Mouse (Mus musculus): ENCODE results near the gene Gm10775. TPM values are rescaled to one million over a fixed set of nuclear protein-coding genes. Genes with fewer than 3 reads are reported as not detected.

Gm10775 gene
- 0.79 TPM for polyA plus RNA-seq (2015; fragmentation: Illumina TruSeq; extraction: RNeasy Lipid Tissue Mini Kit (QIAGEN cat#74804); ENCODE audit: low read depth, low replicate concordance)

GRCm38 (mm10) chr13:65259239-65259638 lies at the start of gene Gm10775:
Gene Gm10775, plus strand, starts transcription at chr13:65259539.

GRCm38 (mm10) chr13:65278383-65279341 lies 19.3 kb downstream of the Gm10775 start, which contains the start of gene Zfp369:
Gene Zfp369, plus strand, starts transcription at chr13:65278814.

Other genes starting within 250 kb of the Gm10775 start
- gene Spata31d1c, start 226.5 kb upstream of the Gm10775 start, polyA plus RNA-seq (2015; fragmentation: Illumina TruSeq; extraction: RNeasy Lipid Tissue Mini Kit (QIAGEN cat#74804); ENCODE audit: low read depth, low replicate concordance) = not detected
- not detected for gene Prss47, start 206.8 kb upstream of the Gm10775 start, polyA plus RNA-seq (2015; fragmentation: Illumina TruSeq; extraction: RNeasy Lipid Tissue Mini Kit (QIAGEN cat#74804); ENCODE audit: low read depth, low replicate concordance)
- gene Mfsd14b, start 146.6 kb upstream of the Gm10775 start, polyA plus RNA-seq (2015; fragmentation: Illumina TruSeq; extraction: RNeasy Lipid Tissue Mini Kit (QIAGEN cat#74804); ENCODE audit: low read depth, low replicate concordance) = 38.1 TPM
- not detected for gene Olfr465-ps1, start 121.5 kb upstream of the Gm10775 start, polyA plus RNA-seq (2015; fragmentation: Illumina TruSeq; extraction: RNeasy Lipid Tissue Mini Kit (QIAGEN cat#74804); ENCODE audit: low read depth, low replicate concordance)
- not detected for gene Olfr466, start 109.3 kb upstream of the Gm10775 start, polyA plus RNA-seq (2015; fragmentation: Illumina TruSeq; extraction: RNeasy Lipid Tissue Mini Kit (QIAGEN cat#74804); ENCODE audit: low read depth, low replicate concordance)
- not detected for gene Nlrp4f, start 53.6 kb upstream of the Gm10775 start, polyA plus RNA-seq (2015; fragmentation: Illumina TruSeq; extraction: RNeasy Lipid Tissue Mini Kit (QIAGEN cat#74804); ENCODE audit: low read depth, low replicate concordance)
- gene Zfp369, start 19.3 kb downstream of the Gm10775 start, polyA plus RNA-seq (2015; fragmentation: Illumina TruSeq; extraction: RNeasy Lipid Tissue Mini Kit (QIAGEN cat#74804); ENCODE audit: low read depth, low replicate concordance) = 30.2 TPM